Mouse (Mus musculus): Measurements from ENCODE around the gene Pdcd2l.
A peak's percentile ranks its signal among the peaks of the same experiment; 100 is the strongest.

DNA sequence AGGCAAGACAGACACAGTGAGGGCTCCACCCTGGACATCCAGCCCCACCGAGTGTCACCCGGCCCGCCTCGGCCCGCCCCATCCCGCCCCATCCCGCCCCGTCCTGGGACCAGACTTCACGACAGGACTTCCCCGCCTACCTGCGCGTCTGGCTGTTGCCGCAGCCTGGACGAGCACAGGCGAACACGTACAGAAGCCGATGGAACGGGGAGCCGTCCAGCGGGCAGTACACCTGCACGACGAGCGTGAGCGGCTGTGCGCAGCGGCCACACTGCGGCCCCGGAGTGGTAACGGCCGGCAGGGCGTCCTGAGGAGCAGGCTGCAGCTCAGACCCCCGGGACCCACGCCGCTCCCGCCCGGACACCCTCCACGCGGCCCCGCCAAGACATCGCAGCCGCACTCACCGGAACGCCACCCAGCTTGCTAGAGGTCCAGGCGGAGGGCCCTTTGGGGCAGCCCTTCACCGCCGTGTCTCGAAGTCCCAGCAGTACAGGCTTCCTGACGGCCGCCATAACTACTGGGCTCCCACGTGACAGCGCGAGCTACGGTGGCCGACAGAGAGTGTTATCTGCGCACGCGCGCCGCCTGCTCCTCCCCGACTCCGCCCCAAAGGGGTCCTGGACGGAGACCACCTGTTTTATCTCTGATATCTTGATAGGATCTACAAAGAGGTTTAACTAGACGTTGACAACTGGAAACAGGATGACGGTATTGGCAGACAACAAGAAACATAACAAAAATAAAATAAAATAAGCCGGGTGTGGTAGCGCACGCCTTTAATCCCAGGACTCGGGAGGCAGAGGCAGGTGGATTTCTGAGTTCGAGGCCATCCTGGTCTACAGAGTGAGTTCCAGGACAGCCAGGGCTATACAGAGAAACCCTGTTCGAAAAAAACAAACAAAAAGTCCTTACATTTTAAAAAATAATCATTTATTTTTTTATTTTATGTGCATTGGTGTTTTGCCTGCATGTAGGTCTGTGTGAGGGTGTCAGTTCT is at the start of gene Pdcd2l:
- peak; percentile 86 for TF ChIP-seq POLR2A (IDR thresholded peaks at IDR 0.05; ENCODE audit: control insufficient read depth, low read depth, low read length)
- no peak for TF ChIP-seq CTCF (IDR thresholded peaks at IDR 0.05; ENCODE audit: control insufficient read depth, insufficient read depth, insufficient replicate concordance, low read depth, low read length)
